Mouse (Mus musculus): Measurements from ENCODE around the gene Spg21.
A peak's percentile ranks its signal among the peaks of the same experiment; 100 is the strongest.

Gene Spg21

GRCm38 (mm10) chr9:65460732-65461442 is at the start of gene Spg21:
TSS of gene Spg21 (plus strand) at chr9:65460947.
- DNase-seq (ENCODE audit: low read depth, low spot score): peak; percentile 89

GRCm38 (mm10) chr9:65411326-65411725 is 49.4 kb upstream of the Spg21 start:
- no peak for DNase-seq (ENCODE audit: low read depth, low spot score)

GRCm38 (mm10) chr9:65417738-65418137 is 43.0 kb upstream of the Spg21 start:
- no peak for DNase-seq (ENCODE audit: low read depth, low spot score)

GRCm38 (mm10) chr9:65419633-65420032 is 41.1 kb upstream of the Spg21 start:
- no peak for DNase-seq (ENCODE audit: low read depth, low spot score)

- no peak for DNase-seq (ENCODE audit: low read depth, low spot score)
Observed at GRCm38 (mm10) chr9:65422760-65423501, 37.8 kb upstream of the Spg21 start, which contains the start of gene Slc51b. TSS of gene Slc51b (minus strand) at chr9:65422955.

- DNase-seq (ENCODE audit: low read depth, low spot score): no peak
Observed at GRCm38 (mm10) chr9:65424393-65424792, 36.4 kb upstream of the Spg21 start.

GRCm38 (mm10) chr9:65427511-65427910 is 33.2 kb upstream of the Spg21 start:
- no peak for DNase-seq (ENCODE audit: low read depth, low spot score)

- no peak for DNase-seq (ENCODE audit: low read depth, low spot score)
Observed at GRCm38 (mm10) chr9:65428003-65428402, 32.7 kb upstream of the Spg21 start.

GRCm38 (mm10) chr9:65430401-65430800 is 30.3 kb upstream of the Spg21 start:
- no peak for DNase-seq (ENCODE audit: low read depth, low spot score)

- no peak for DNase-seq (ENCODE audit: low read depth, low spot score)
Observed at GRCm38 (mm10) chr9:65430921-65431320, 29.8 kb upstream of the Spg21 start.

GRCm38 (mm10) chr9:65432236-65432635 is 28.5 kb upstream of the Spg21 start:
- DNase-seq (ENCODE audit: low read depth, low spot score): peak; percentile 74

- no peak for DNase-seq (ENCODE audit: low read depth, low spot score)
Observed at GRCm38 (mm10) chr9:65434140-65434539, 26.6 kb upstream of the Spg21 start.

- no peak for DNase-seq (ENCODE audit: low read depth, low spot score)
Observed at GRCm38 (mm10) chr9:65435211-65435610, 25.5 kb upstream of the Spg21 start.

GRCm38 (mm10) chr9:65435671-65436301 is 25.0 kb upstream of the Spg21 start, which contains the start of gene Mtfmt:
TSS of gene Mtfmt (plus strand) at chr9:65435782.
- DNase-seq (ENCODE audit: low read depth, low spot score): peak; percentile 84

GRCm38 (mm10) chr9:65444692-65445091 is 16.1 kb upstream of the Spg21 start:
- no peak for DNase-seq (ENCODE audit: low read depth, low spot score)

GRCm38 (mm10) chr9:65447951-65448350 is 12.8 kb upstream of the Spg21 start:
- no peak for DNase-seq (ENCODE audit: low read depth, low spot score)

GRCm38 (mm10) chr9:65458975-65459374 is 1.8 kb upstream of the Spg21 start:
- DNase-seq (ENCODE audit: low read depth, low spot score): no peak

GRCm38 (mm10) chr9:65460198-65460597 is 549 bp upstream of the Spg21 start:
- DNase-seq (ENCODE audit: low read depth, low spot score): no peak

GRCm38 (mm10) chr9:65462544-65462943 is 1.8 kb downstream of the Spg21 start:
- peak; percentile 21 for DNase-seq (ENCODE audit: low read depth, low spot score)

- peak; percentile 25 for DNase-seq (ENCODE audit: low read depth, low spot score)
Observed at GRCm38 (mm10) chr9:65464161-65464560, 3.4 kb downstream of the Spg21 start.

GRCm38 (mm10) chr9:65465241-65465640 is 4.5 kb downstream of the Spg21 start:
- no peak for DNase-seq (ENCODE audit: low read depth, low spot score)

- DNase-seq (ENCODE audit: low read depth, low spot score): no peak
Observed at GRCm38 (mm10) chr9:65467686-65468085, 6.9 kb downstream of the Spg21 start.

All from skeletal muscle tissue, adult 2 months (tissue).